Mouse (Mus musculus) erythroblast, embryonic 14.5 days (primary cell): ENCODE data around the gene Frmd4a. TPM values are rescaled to one million over a fixed set of nuclear protein-coding genes. Genes with fewer than 3 reads are reported as not detected.

Experiments
- H3K27me3 ChIP-seq: 2 replicates; pipeline ENCODE4 v1.6.1; 2012; ENCODE audit warnings: inconsistent platforms; ENCODE audit not compliant: control insufficient read depth
- H3K36me3 ChIP-seq: 2 replicates; pipeline ENCODE4 v1.6.1; 2012; ENCODE audit warnings: mild to moderate bottlenecking, inconsistent platforms; ENCODE audit not compliant: control insufficient read depth
- H3K4me1 ChIP-seq: 2 replicates; pipeline ENCODE4 v1.6.1; 2012; ENCODE audit warnings: inconsistent platforms; ENCODE audit not compliant: control insufficient read depth
- H3K4me3 ChIP-seq: replicated peaks from 2 replicates; pipeline ENCODE3; 2012; ENCODE audit warnings: moderate library complexity, mild to moderate bottlenecking, inconsistent platforms
- H3K9me3 ChIP-seq: 2 replicates; pipeline ENCODE4 v1.6.1; 2012; ENCODE audit warnings: low read length, inconsistent platforms, mixed read lengths; ENCODE audit not compliant: control insufficient read depth
- GATA1 ChIP-seq: IDR thresholded peaks from 2 replicates; pipeline ENCODE4 v1.6.1; 2012; ENCODE audit warnings: low read length, inconsistent platforms, mixed read lengths
- TAL1 ChIP-seq: IDR thresholded peaks from 3 replicates; pipeline ENCODE4 v1.6.1; 2012; ENCODE audit warnings: low read length, inconsistent platforms, mixed read lengths
- polyA plus RNA-seq: library from polyadenylated mRNA; stranded (reverse); fragments of >175 nt; gene quantifications from 2 replicates; pipeline ENCODE4 v1.2.3, GENCODE M21; 2012

Gene Frmd4a
- polyA plus RNA-seq, 1 experiment: 5.0 TPM

GRCm38 (mm10) chr2:4282777-4283176, 265.3 kb downstream of the Frmd4a start:
- H3K4me1 ChIP-seq: no peaks in the 10 kb centered on the region
- TF ChIP-seq TAL1 (no peak), GATA1 (no peak)

GRCm38 (mm10) chr2:4285693-4286291, 268.3 kb downstream of the Frmd4a start:
- no peak for TF ChIP-seq TAL1
- TF ChIP-seq GATA1: no peak
- Histone ChIP-seq H3K4me3 (no peak overlapping the region), H3K9me3 (no peaks in the 10 kb centered on the region), H3K27me3 (no peaks in the 10 kb centered on the region), H3K4me1 (no peaks in the 10 kb centered on the region), H3K36me3 (no peaks in the 10 kb centered on the region)

More at GRCm38 (mm10) chr2:4282777-4283176, 265.3 kb downstream of the Frmd4a start:
- Histone ChIP-seq H3K36me3 (no peaks in the 10 kb centered on the region), H3K27me3 (no peaks in the 10 kb centered on the region), H3K9me3 (no peaks in the 10 kb centered on the region), H3K4me3 (no peak overlapping the region)

DNA sequence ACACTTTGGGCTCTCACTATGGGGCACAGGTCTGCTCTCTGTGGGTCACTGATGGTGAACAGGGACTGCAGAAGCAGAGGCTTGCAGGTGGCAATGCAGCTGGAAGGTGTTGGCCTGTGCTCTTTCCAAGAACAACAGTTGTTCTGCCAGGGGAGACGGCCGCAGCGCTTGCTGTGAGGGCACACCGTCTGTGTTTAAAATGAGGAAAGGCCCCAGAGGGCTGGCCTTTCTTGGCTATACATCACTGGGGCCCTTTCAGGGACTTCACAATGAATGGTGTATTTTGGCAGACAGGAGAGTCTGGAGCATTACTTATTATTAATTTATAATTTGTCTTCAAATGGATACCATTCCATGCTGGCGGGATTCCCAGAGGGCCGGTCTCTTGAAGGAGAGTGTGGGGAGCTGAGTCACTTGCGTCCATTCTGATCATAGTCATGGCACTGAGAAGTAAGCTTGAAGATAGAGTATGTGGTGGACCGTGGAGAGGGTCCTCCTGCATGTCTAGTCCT, 268.9 kb downstream of the Frmd4a start:
- Histone ChIP-seq H3K4me3 (no peak overlapping the region), H3K27me3 (no peaks in the 10 kb centered on the region), H3K4me1 (no peaks in the 10 kb centered on the region), H3K9me3 (no peaks in the 10 kb centered on the region), H3K36me3 (no peaks in the 10 kb centered on the region)
- no peak for TF ChIP-seq TAL1
- no peak for TF ChIP-seq GATA1

DNA sequence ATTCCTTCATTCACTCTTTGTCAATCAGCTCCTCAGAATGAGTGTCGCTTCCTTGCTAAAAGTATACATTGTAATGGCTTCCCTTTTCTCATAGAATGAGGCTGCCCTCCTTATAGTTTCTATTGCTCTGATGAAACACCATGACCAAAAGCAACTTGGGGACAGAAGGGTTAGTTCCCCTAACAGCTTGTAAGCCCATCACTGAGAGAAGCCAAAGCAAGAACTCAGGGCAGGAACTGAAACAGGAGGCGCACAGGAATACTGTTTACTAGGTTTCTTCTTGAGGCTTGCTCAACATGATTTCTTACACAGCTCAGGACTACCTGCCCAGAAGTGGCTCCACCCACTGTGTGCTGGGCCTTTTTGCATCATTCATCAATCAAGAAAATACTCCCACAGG, 273.0 kb downstream of the Frmd4a start:
- Histone ChIP-seq H3K4me3 (no peak overlapping the region), H3K36me3 (no peaks in the 10 kb centered on the region), H3K27me3 (no peaks in the 10 kb centered on the region), H3K4me1 (no peaks in the 10 kb centered on the region), H3K9me3 (no peaks in the 10 kb centered on the region)
- TF ChIP-seq TAL1 (no peak), GATA1 (no peak)

GRCm38 (mm10) chr2:4291100-4291499, 273.6 kb downstream of the Frmd4a start:
- H3K4me3 ChIP-seq: no peak overlapping the region
- no peaks in the 10 kb centered on the region for H3K9me3 ChIP-seq
- no peaks in the 10 kb centered on the region for H3K36me3 ChIP-seq
- no peaks in the 10 kb centered on the region for H3K4me1 ChIP-seq
- no peak for TF ChIP-seq TAL1
- TF ChIP-seq GATA1: no peak
- no peaks in the 10 kb centered on the region for H3K27me3 ChIP-seq

DNA sequence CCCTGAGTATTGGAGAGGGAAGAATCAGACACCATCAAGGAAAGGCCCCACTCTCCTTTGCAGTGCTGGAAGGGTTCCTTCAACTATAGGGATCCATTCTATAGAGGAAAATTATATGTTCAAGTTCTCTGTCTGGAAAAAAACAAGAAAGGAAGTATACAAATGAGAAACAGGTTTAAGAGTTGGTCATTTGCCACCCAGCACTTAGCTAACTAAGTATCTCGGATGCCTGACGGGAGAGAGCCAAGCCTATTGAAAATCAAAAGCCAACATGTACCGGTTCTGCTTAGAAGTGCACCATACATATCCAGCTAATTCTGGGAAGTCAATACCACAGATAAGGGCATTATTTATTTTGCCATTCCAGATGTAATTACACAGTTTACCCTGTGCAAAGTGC, 274.2 kb downstream of the Frmd4a start:
- Histone ChIP-seq H3K9me3 (no peaks in the 10 kb centered on the region), H3K27me3 (no peaks in the 10 kb centered on the region), H3K4me1 (no peaks in the 10 kb centered on the region), H3K36me3 (no peaks in the 10 kb centered on the region), H3K4me3 (no peak overlapping the region)
- no peak for TF ChIP-seq TAL1
- no peak for TF ChIP-seq GATA1

DNA sequence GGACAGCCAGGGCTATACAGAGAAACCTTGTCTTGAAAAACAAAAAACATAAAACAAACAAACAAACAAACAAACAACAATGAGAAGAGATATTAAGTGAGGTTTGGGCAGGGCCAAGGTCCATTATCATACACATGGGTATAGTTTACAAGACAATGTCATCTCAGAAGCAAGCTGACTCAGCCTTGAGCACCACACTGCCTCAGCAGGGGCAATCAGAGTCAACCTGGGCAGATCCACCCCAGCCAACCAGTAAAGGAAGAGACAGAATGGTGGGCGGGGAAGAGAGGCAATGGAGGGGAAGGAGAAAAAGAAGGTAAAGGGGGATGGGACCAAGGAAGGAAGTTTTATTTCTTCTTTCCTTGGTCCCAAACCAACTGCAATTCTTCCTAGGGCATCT, 276.2 kb downstream of the Frmd4a start:
- TF ChIP-seq TAL1 (no peak), GATA1 (no peak)
- Histone ChIP-seq H3K9me3 (no peaks in the 10 kb centered on the region), H3K4me3 (no peak overlapping the region)

GRCm38 (mm10) chr2:4295641-4296040, 278.1 kb downstream of the Frmd4a start:
- Histone ChIP-seq H3K36me3 (no peaks in the 10 kb centered on the region), H3K4me1 (no peaks in the 10 kb centered on the region), H3K9me3 (no peaks in the 10 kb centered on the region), H3K27me3 (peaks cover 4% of the 10 kb centered on the region), H3K4me3 (no peak overlapping the region)
- TF ChIP-seq TAL1 (no peak), GATA1 (no peak)

More for the DNA sequence above, 276.2 kb downstream of the Frmd4a start:
- H3K4me1 ChIP-seq: no peaks in the 10 kb centered on the region
- no peaks in the 10 kb centered on the region for H3K36me3 ChIP-seq
- H3K27me3 ChIP-seq: no peaks in the 10 kb centered on the region

GRCm38 (mm10) chr2:4296881-4297280, 279.4 kb downstream of the Frmd4a start:
- no peak for TF ChIP-seq TAL1
- TF ChIP-seq GATA1: no peak
- Histone ChIP-seq H3K36me3 (no peaks in the 10 kb centered on the region), H3K4me3 (no peak overlapping the region), H3K27me3 (peaks cover 8% of the 10 kb centered on the region), H3K9me3 (no peaks in the 10 kb centered on the region), H3K4me1 (no peaks in the 10 kb centered on the region)
